Mouse (Mus musculus): ENCODE results near the gene Dhcr24. TPM values are rescaled to one million over a fixed set of nuclear protein-coding genes. Genes with fewer than 3 reads are reported as not detected.

Dhcr24 gene
- polyA plus RNA-seq, 1 experiment from 2014 or later: 8.3 TPM

DNA sequence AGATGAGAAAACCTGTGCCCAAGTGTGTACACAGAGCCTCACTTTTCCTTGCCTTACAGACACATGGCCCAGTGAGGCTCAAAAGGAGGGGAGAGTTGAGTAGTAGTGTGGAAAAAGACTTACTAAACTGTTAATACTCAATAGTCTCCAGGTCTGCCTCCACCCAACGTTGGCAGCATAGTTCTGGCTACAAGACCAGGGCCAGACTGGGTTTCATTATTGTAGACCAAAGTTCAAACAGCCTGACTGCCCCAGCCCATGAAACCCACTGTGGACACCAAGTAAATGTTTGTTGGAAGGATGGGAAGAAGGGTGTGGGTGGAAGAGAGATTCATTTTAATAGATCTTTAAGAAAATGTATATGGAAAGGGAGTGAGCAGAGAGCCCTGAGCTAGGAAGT, 13.9 kb upstream of the Dhcr24 start:
- Histone ChIP-seq H3K79me2 (ENCODE audit: inconsistent target) (no peaks in the 10 kb centered on the region), H3K27ac (no peak overlapping the region), H3K4me3 (ENCODE audit: inconsistent target) (no peak overlapping the region), H3K36me3 (ENCODE audit: inconsistent target) (no peaks in the 10 kb centered on the region)
- WGBS (ENCODE audit: missing documents): 100% methylated on average over 1 of the region's 1 CpGs

DNA sequence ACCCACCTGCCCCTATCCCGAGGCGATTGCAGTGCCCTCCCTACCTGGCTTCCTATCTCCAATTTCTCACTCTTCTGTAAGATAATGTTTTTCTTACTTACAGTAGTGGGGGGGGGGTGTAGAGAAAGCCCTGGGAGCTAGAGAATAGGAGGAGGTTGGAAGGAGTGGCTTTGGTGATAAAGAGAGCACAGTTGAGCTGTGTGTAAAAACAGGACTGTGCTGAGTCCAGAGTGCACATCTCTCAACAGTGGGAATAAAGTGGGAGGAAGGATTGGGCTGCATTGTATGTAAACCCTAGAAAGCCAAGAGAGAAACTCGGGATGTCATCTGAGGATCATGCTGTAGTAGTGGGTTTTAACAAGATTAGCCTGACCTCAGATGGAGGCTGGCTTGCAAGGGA, 12.7 kb upstream of the Dhcr24 start:
- no peak overlapping the region for H3K27ac ChIP-seq
- WGBS (ENCODE audit: missing documents): 93% methylated on average over 3 of the region's 3 CpGs
- H3K4me3 ChIP-seq (ENCODE audit: inconsistent target): no peak overlapping the region
- no peaks in the 10 kb centered on the region for H3K79me2 ChIP-seq (ENCODE audit: inconsistent target)
- no peaks in the 10 kb centered on the region for H3K36me3 ChIP-seq (ENCODE audit: inconsistent target)

DNA sequence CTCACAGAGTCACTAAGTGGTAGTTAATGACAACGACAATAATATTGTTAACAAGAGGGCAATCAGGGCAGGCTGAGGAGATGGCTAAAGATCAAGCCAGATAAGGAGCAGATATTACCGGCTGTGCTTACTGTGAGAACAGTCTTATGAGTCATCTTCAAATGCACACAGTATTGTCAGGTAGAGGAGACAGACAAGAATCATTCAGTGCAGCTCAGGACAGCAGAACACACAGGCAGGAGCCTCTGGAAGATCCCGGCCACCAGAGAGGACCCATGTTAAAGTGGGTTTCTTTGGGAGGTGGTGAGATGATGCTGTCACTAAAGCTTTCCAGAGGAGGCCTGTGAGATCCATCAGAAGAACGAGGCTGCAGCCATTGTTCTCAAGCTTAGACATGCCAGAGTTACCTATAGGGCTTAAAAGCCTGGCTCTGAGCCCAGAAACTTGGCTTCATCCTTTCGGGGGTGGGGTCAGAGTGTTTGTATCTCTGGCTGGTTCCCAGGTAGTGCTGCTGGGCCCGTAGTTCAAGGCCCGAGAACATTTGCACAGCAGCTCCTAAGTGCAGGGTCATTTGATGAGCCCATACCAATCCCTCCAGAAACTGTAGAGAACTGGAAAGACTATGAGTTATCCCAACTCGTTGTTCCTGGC, 10.2 kb upstream of the Dhcr24 start:
- WGBS (ENCODE audit: missing documents): 88% methylated on average over 8 of the region's 8 CpGs
- Histone ChIP-seq H3K4me3 (ENCODE audit: inconsistent target) (no peak overlapping the region), H3K27ac (no peak overlapping the region), H3K79me2 (ENCODE audit: inconsistent target) (no peaks in the 10 kb centered on the region), H3K36me3 (ENCODE audit: inconsistent target) (no peaks in the 10 kb centered on the region)

DNA sequence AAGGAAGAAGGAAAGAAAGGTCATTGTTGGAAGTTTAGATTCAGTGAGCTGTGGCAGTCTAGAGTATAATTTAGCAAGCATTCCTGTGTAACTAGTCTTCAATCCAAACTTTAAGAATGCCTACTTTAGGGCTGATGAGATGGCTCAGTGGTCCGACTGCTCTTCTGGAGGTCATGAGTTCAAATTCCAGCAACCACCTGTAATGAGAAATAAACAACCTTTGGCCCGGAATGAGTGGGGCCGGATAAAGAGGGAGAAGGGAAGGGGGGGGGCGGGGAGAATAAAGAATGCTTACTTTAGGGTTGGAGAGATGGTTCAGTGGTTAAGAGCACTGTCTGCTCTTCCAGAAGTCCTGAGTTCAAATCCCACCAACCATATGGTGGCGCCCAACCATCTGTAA, 3.6 kb upstream of the Dhcr24 start:
- Histone ChIP-seq H3K27ac (no peak overlapping the region), H3K79me2 (ENCODE audit: inconsistent target) (no peaks in the 10 kb centered on the region; the same call in 1 of the 2 replicates), H3K36me3 (ENCODE audit: inconsistent target) (no peaks in the 10 kb centered on the region), H3K4me3 (ENCODE audit: inconsistent target) (no peak overlapping the region)
- 80% methylated on average over 5 of the region's 5 CpGs for WGBS (ENCODE audit: missing documents)

GRCm38 (mm10) chr4:106557978-106558377, 2.9 kb upstream of the Dhcr24 start:
- WGBS (ENCODE audit: missing documents): no CpG with 5 or more reads among the region's 1 CpGs
- H3K4me3 ChIP-seq (ENCODE audit: inconsistent target): no peak overlapping the region
- H3K27ac ChIP-seq: no peak overlapping the region

GRCm38 (mm10) chr4:106559343-106560212, 1.3 kb upstream of the Dhcr24 start:
- H3K27ac ChIP-seq: no peak overlapping the region
- no peaks in the 10 kb centered on the region for H3K36me3 ChIP-seq (ENCODE audit: inconsistent target)
- no peak overlapping the region for H3K4me3 ChIP-seq (ENCODE audit: inconsistent target)
- WGBS (ENCODE audit: missing documents): 63% methylated on average over 13 of the region's 13 CpGs
- H3K79me2 ChIP-seq (ENCODE audit: inconsistent target): no peaks in the 10 kb centered on the region; the same call in 1 of the 2 replicates

More at GRCm38 (mm10) chr4:106557978-106558377, 2.9 kb upstream of the Dhcr24 start:
- H3K79me2 ChIP-seq (ENCODE audit: inconsistent target): no peaks in the 10 kb centered on the region; the same call in 1 of the 2 replicates
- no peaks in the 10 kb centered on the region for H3K36me3 ChIP-seq (ENCODE audit: inconsistent target)

GRCm38 (mm10) chr4:106560213-106560845, 509 bp upstream of the Dhcr24 start:
- 16% methylated on average over 20 of the region's 20 CpGs for WGBS (ENCODE audit: missing documents)
- Histone ChIP-seq H3K27ac (peak overlapping the region; percentile 65), H3K79me2 (ENCODE audit: inconsistent target) (no peaks in the 10 kb centered on the region; the same call in 1 of the 2 replicates), H3K36me3 (ENCODE audit: inconsistent target) (no peaks in the 10 kb centered on the region), H3K4me3 (ENCODE audit: inconsistent target) (peak overlapping the region; percentile 19)

DNA sequence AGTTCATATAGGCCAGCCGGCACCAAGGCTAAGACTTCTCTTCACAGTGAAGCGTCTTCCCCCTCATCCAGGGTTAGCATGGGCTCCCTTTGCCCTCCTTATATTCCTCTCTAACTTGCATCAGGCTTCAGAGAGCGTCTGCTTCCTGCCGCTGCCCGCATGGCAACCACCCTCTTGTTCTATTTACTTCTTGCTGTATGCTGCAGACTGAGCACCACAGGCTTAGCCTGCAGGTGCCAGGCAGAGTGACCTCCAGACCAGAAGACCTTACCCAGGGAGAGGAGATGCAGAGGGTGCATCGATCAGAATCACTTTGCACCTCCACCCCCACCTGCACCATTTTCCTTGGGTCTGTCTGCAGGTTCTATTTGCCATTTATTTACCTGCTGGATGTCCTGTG, 1.2 kb downstream of the Dhcr24 start:
- Histone ChIP-seq H3K4me3 (ENCODE audit: inconsistent target) (peak overlapping the region; percentile 76), H3K79me2 (ENCODE audit: inconsistent target) (no peaks in the 10 kb centered on the region; the same call in 1 of the 2 replicates), H3K36me3 (ENCODE audit: inconsistent target) (no peaks in the 10 kb centered on the region), H3K27ac (peak overlapping the region; percentile 37; the same call in 1 of the 2 replicates)
- WGBS (ENCODE audit: missing documents): 16% methylated on average over 6 of the region's 6 CpGs

DNA sequence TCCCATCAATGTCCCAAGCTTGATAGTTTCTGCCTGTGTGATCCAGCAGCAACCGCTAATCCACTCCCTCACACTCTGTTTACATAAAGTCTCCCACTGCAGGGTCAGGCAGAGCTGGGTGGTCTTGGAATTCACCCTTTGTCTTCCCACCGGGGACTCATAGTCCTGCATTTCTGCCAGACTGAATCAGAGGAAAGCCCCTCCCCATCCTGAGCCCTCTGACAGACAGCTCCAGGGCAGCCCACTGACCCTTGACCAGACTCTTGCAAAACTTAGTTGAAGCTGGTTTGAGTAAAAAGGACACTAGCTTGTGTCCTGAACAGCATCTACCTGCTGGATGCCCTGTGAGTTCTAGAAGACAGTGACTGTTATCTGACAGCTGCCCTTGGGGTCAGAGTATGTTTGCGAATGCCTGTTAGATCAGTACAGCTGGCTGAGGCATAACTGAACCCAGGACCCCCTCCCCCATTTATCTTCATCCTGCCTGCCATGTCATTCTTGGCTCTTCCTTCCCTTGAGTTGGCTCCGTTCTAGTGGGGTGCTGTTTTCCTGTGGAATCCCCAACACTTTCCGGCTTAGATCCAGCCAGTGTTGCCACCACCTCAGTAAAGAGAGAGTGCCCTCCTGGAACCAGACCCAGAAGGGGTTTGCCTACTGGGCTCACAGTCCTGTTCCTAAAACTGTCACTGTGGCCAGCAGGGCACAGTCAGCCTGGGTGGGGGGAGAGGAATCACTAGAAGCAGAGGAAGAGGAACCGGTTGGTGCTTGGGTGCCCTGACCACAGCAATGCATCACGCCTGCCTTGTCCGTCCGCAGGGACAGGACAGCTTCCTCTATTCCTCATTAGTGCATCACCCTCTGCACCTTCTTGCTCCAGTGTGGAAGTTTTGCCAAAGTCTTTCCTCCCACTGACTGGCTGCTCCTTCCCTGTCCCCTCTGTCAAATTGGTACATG, 2.3 kb downstream of the Dhcr24 start:
- H3K36me3 ChIP-seq (ENCODE audit: inconsistent target): no peaks in the 10 kb centered on the region
- no peak overlapping the region for H3K27ac ChIP-seq
- 31% methylated on average over 9 of the region's 9 CpGs for WGBS (ENCODE audit: missing documents)
- H3K79me2 ChIP-seq (ENCODE audit: inconsistent target): peaks cover 11% of the 10 kb centered on the region; the same call in 1 of the 2 replicates
- H3K4me3 ChIP-seq (ENCODE audit: inconsistent target): no peak overlapping the region

GRCm38 (mm10) chr4:106564161-106564560, 3.3 kb downstream of the Dhcr24 start:
- Histone ChIP-seq H3K36me3 (ENCODE audit: inconsistent target) (peaks cover 1% of the 10 kb centered on the region; the same call in 1 of the 2 replicates), H3K27ac (no peak overlapping the region), H3K79me2 (ENCODE audit: inconsistent target) (peaks cover 18% of the 10 kb centered on the region; the same call in 1 of the 2 replicates), H3K4me3 (ENCODE audit: inconsistent target) (no peak overlapping the region)
- WGBS (ENCODE audit: missing documents): 96% methylated on average over 11 of the region's 11 CpGs

GRCm38 (mm10) chr4:106569680-106570079, 8.8 kb downstream of the Dhcr24 start:
- Histone ChIP-seq H3K4me3 (ENCODE audit: inconsistent target) (no peak overlapping the region), H3K36me3 (ENCODE audit: inconsistent target) (peaks cover 15% of the 10 kb centered on the region; the same call in 1 of the 2 replicates), H3K79me2 (ENCODE audit: inconsistent target) (peaks cover 33% of the 10 kb centered on the region; the same call in 1 of the 2 replicates), H3K27ac (no peak overlapping the region)
- 93% methylated on average over 4 of the region's 4 CpGs for WGBS (ENCODE audit: missing documents)

GRCm38 (mm10) chr4:106571081-106571724, 10.4 kb downstream of the Dhcr24 start:
- Histone ChIP-seq H3K79me2 (ENCODE audit: inconsistent target) (peaks cover 33% of the 10 kb centered on the region; the same call in 1 of the 2 replicates), H3K4me3 (ENCODE audit: inconsistent target) (no peak overlapping the region), H3K36me3 (ENCODE audit: inconsistent target) (peaks cover 15% of the 10 kb centered on the region; the same call in 1 of the 2 replicates), H3K27ac (no peak overlapping the region)
- whole genome bisulfite sequencing (ENCODE audit: missing documents): 92% methylated on average over 11 of the region's 11 CpGs

- Histone ChIP-seq H3K4me3 (ENCODE audit: inconsistent target) (no peak overlapping the region), H3K27ac (no peak overlapping the region), H3K36me3 (ENCODE audit: inconsistent target) (peaks cover 16% of the 10 kb centered on the region; the same call in 1 of the 2 replicates), H3K79me2 (ENCODE audit: inconsistent target) (peaks cover 6% of the 10 kb centered on the region; the same call in 1 of the 2 replicates)
- WGBS (ENCODE audit: missing documents): 93% methylated on average over 8 of the region's 8 CpGs
Measured at GRCm38 (mm10) chr4:106575022-106575421, 14.2 kb downstream of the Dhcr24 start.

All from macrophage (primary cell).